Mouse (Mus musculus) bone marrow, adult 2 months (tissue): ENCODE measurements around the gene Rpp40. TPM values are rescaled to one million over a fixed set of nuclear protein-coding genes. Genes with fewer than 3 reads are reported as not detected.
A peak's percentile ranks its signal among the peaks of the same experiment; 100 is the strongest.

Experiments used
- H3K27ac ChIP-seq: fragments of 200-500 bp; 2 replicates; pipeline ENCODE4 v1.5.1; 2012; ENCODE audit warnings: low read depth, mild to moderate bottlenecking, control low read depth, inconsistent platforms, low read length; ENCODE audit not compliant: control insufficient read depth, poor library complexity, insufficient read depth
- H3K4me1 ChIP-seq: fragments of 200-500 bp; 2 replicates; pipeline ENCODE4 v1.6.1; 2011; ENCODE audit warnings: low read length; ENCODE audit not compliant: control insufficient read depth, insufficient read depth
- H3K4me3 ChIP-seq: fragments of 200-500 bp; replicated peaks from 2 replicates; pipeline ENCODE3; 2011; ENCODE audit warnings: mild to moderate bottlenecking, low read depth, low read length, control low read depth; ENCODE audit not compliant: control insufficient read depth
- CTCF ChIP-seq: fragments of 200-500 bp; IDR thresholded peaks from 2 replicates; pipeline ENCODE4 v1.5.1; 2011; ENCODE audit warnings: low read length, control low read depth; ENCODE audit not compliant: control insufficient read depth, insufficient read depth
- POLR2A ChIP-seq: fragments of 200-500 bp; IDR thresholded peaks from 2 replicates; pipeline ENCODE4 v1.6.1; 2011; ENCODE audit warnings: low read depth, mild to moderate bottlenecking, control low read depth, low read length, borderline replicate concordance; ENCODE audit not compliant: control insufficient read depth
- WGBS: fragments of 180-500 bp; shearing (Covaris S2); methylation state at CpG from one replicate; pipeline ENCODE4 v1.1.7; 2018; 5-methylcytosine and 5-hydroxymethylcytosine counted together
- polyA plus RNA-seq: library from polyadenylated mRNA; stranded (reverse); fragments of >200 nt; gene quantifications from 2 replicates; pipeline ENCODE4 v1.2.4, GENCODE M21; 2011; ENCODE audit warnings: low replicate concordance; ENCODE audit not compliant: missing spikeins, insufficient read depth, insufficient read length

Gene Rpp40
- polyA plus RNA-seq, result 5.3 and 14.3 TPM in 2 replicates

DNA sequence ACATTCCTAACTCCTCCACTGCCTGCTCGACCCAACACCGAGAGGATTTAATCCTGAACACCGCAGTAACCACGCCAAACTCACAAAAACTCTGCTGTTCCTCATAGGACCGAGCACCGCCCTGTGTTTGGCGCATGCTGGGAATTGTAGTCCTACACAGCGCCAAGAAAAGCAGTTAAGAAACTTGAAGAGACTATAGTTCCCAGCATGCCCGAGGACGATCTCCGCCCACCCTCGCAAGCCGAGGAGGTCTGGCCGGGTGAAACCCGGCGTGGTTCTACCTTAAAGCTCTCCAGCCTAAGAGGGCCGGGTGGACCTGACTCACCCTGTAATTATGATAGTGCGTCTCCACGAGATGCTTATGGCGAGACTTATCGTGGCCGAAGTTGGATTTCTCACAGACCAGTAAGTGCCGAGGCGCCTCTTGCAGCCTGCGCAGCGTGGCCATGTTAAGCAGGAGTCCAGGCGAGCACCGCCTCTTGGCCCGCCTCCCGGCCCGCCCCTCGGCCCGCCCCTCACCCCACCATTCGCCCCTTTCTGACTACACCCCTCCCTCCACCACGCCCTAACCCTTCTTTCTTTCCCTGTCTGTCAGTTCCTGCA, at the start of gene Rpp40:
TSS of gene Rpp40 (minus strand) at position 481 of the 603 bp plus-strand sequence.
- peak within 1 kb of the TSS; percentile 87 for H3K4me3 ChIP-seq
- TF ChIP-seq CTCF (no peak), POLR2A (0 out of 2 replicates have a peak, but pooled peaks have one; percentile 17)
- under 1% methylated on average over 35 of the region's 35 CpGs for WGBS
- no peak within 1 kb of the TSS for H3K27ac ChIP-seq
- no peaks in the 10 kb centered on the region for H3K4me1 ChIP-seq

DNA sequence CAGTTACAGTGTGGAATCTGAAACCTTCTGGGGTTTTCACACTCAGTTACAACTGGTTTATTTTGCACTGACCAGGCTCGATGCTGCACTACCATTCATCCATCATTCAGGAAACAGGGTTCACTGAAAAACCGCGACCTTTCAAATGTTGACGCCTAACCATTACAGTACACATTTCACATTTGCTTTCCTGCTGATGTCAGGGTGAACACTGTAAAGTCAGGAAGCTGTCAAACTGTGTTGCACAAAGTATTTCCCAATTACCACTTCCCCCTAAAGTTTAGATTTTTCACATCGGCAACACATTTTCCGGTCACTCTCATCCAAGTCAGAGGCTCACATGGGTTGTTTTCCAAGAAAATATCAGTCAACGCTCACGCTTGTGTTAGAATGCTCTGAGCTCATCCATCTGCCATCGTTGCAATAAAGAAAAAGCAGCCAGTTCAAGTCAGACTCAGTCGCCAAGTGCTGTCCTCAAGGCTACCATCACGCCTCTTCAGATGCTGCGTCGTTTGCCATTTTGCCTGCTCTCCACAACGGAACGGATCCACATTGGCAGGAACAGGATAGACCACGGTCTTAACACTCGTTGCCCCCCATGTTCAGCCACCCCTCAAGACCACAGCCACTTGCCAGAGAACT, 43.8 kb upstream of the Rpp40 start:
- Histone ChIP-seq H3K4me1 (no peaks in the 10 kb centered on the region), H3K4me3 (no peak overlapping the region), H3K27ac (no peak overlapping the region)
- no peak for TF ChIP-seq CTCF
- no peak for TF ChIP-seq POLR2A
- WGBS, result 47% methylated on average over 17 of the region's 17 CpGs

DNA sequence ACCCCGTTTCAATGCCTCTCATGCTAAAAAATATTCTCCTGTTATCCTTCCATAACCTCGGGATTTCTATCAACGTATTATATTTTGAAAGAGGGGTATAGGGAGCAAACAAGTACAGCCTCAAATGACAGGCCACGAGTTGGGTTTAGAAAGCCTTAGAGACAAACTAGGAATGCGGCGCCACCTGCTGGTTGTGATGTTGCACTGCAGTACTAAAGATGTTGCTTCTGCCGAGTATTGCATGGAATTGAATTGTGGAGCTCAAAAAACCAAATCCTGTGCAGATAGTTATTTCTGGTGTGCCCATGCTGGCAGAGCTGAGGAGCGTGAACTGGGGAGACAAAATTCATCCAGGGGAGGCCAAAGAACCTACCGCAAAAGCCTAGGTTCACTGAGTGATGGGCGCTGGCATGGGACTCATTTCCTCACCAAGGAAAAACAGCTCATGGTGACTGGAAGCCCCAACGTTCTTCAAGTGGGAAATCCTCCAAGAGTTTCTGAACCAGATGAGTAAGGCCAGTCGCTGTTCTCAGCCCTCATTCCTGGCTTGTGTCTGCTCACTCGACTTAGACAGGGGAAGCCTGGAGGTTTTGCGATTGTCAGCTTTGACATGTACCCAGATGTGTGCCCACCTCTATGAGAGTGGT, 41.3 kb upstream of the Rpp40 start:
- H3K4me3 ChIP-seq, result no peak overlapping the region
- TF ChIP-seq POLR2A (no peak), CTCF (peak; percentile 74)
- WGBS, result 24% methylated on average over 14 of the region's 14 CpGs

DNA sequence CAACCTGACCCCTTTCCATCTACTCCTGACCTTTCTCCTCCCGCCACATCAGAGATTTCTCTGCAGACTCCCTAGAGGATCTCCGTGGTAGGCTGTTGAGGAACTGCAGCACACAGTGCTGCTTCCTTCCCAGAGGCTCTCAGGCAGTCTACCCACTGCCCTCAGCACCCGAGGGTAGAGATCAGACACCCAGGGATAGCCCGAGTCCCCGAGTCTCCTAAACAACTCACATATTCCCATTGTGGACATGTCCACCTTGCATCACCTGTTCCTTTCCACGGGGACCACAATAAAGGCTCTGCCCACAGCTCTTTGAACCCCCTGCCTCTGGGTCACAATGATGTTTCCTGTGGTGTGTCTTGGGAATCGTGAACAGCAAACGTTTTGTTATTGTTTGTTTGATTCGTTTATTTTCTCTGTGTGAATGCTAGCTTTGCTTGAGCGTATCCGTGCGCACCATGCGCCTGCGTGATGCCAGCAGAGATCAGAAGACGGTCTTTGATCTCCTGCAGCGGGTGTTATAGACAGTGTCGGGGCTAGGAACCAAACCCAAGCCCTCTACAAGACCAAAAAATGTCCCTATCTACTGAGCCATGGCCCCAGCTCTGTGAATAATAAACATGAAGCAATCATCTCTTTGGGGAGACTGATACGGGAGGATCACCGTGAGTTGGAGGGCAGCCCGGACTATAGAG, 40.6 kb upstream of the Rpp40 start:
- H3K4me1 ChIP-seq, result no peaks in the 10 kb centered on the region

More for the DNA sequence above, 41.3 kb upstream of the Rpp40 start:
- Histone ChIP-seq H3K27ac (no peak overlapping the region), H3K4me1 (no peaks in the 10 kb centered on the region)

DNA sequence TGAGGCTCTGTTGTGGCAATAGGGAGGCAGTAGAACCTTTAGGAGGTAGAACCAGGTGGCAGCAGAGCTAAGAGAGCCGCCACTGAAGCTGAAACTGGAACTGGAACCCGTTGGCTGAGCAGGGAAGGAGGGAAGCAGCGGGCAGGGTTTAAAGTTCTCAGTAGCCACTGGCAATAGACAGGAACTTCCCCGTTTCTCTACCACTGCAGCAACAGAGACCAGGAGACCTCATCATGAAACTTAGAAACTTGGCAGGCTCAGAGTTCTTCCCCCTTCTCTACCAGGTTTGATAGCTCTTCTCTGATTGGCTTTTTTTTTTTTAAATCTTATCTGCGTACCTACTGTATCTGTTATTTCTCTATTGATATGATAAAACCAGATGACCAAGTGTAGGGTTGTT, 34.8 kb upstream of the Rpp40 start:
- WGBS, result 16% methylated on average over 5 of the region's 5 CpGs
- Histone ChIP-seq H3K4me1 (no peaks in the 10 kb centered on the region), H3K27ac (no peak overlapping the region), H3K4me3 (no peak overlapping the region)
- no peak for TF ChIP-seq POLR2A
- TF ChIP-seq CTCF, result no peak

More for the DNA sequence above, 40.6 kb upstream of the Rpp40 start:
- no peak overlapping the region for H3K4me3 ChIP-seq
- 68% methylated on average over 20 of the region's 20 CpGs for WGBS
- no peak for TF ChIP-seq CTCF
- no peak overlapping the region for H3K27ac ChIP-seq

DNA sequence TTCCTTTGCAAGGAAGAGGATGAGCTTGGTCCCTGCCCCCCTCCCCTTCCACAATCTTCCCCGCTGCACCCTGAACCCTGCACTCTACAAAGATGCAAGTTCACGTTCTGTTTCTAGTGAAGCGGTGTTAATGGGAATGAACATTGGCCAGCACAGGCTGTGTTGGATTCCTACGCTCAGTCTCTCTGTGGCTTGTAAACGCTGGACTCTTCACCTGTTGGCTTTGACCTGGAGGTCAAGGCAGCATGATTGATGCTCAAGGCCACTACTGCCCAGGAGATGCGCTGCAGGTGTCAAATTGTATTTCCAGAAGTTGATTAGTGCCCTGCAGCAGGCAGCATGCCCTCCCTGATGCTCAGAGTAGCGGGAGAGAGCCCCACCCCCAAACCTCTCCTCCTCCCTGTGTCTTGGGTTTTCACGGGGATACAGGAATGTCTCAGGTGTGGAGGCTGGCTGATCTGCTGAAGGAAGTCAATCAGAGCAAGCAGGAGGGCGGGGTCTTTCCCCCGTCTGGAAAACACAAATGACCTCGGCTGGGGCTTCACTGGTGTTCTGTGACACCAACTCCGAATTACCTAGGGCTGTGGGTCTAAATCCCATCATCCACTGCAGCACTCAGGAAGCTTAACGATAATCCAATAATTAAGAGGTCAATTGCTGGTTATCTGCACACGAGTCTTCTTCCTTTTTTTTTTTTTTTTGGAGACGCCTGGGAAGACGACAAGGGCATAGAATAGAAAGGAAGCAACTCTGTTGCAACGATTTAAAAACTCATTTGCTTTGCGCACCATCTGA, 33.9 kb upstream of the Rpp40 start:
- Histone ChIP-seq H3K4me1 (no peaks in the 10 kb centered on the region), H3K4me3 (no peak overlapping the region), H3K27ac (no peak overlapping the region)
- no peak for TF ChIP-seq CTCF
- no peak for TF ChIP-seq POLR2A
- WGBS, result 66% methylated on average over 18 of the region's 18 CpGs

DNA sequence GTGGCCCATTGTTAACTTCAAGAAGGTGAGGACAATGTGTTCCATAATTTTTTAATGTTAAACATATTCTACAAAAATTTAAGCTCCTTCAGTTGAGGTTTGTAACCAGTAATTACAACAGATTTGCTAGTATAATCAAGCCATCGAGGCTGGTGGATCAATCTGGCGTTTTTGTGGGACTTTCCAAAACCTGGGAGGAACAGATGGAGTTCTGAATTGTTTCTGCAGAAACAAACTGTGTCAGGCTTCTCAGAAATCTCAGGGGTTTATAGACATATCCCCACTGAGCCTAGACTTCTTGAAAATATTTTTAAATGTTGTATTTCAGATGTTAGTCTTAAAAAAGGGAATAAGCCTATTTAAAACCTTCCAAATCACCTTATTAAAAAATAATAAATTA, 31.8 kb upstream of the Rpp40 start:
- TF ChIP-seq CTCF (no peak), POLR2A (no peak)
- Histone ChIP-seq H3K27ac (no peak overlapping the region), H3K4me3 (no peak overlapping the region), H3K4me1 (no peaks in the 10 kb centered on the region)
- WGBS, result 73% methylated on average over 2 of the region's 2 CpGs
